Mouse (Mus musculus) CH12.LX (cell line): ENCODE results near the gene Mcts2.

Experiments
- CTCF ChIP-seq, 2 experiments: IDR thresholded peaks in 1 of 2; conservative IDR thresholded peaks in 1 of 2; 2 replicates each; pipeline ENCODE4 v1.5.1; 2011 to 2012; ENCODE audit warnings: low read depth in 2 of 2, low read length in 2 of 2, improper control_type of control experiment in 1 of 2, inconsistent platforms in 1 of 2, mild to moderate bottlenecking in 1 of 2, moderate library complexity in 1 of 2
- EP300 ChIP-seq: IDR thresholded peaks from 2 replicates; pipeline ENCODE4 v1.6.1; 2011; ENCODE audit warnings: low read length, improper control_type of control experiment
- MXI1 ChIP-seq: IDR thresholded peaks from 2 replicates; pipeline ENCODE4 v1.6.1; 2011; ENCODE audit warnings: mild to moderate bottlenecking, low read depth, low read length, improper control_type of control experiment
- NELFE ChIP-seq: IDR thresholded peaks from 2 replicates; pipeline ENCODE4 v1.6.1; 2011; ENCODE audit warnings: low read depth, low read length, improper control_type of control experiment
- NRF1 ChIP-seq: IDR thresholded peaks from 2 replicates; pipeline ENCODE4 v1.6.1; 2014; ENCODE audit warnings: low read depth, mild to moderate bottlenecking, inconsistent platforms, low read length, improper control_type of control experiment, moderate library complexity
- POLR2A ChIP-seq: IDR thresholded peaks from 2 replicates; pipeline ENCODE4 v1.6.1; 2011; ENCODE audit warnings: low read depth, mild to moderate bottlenecking, improper control_type of control experiment, low read length
- USF2 ChIP-seq: conservative IDR thresholded peaks from 2 replicates; pipeline ENCODE4 v1.6.1; 2011; ENCODE audit warnings: low read depth, low read length, improper control_type of control experiment
- ZC3H11A ChIP-seq: IDR thresholded peaks from 2 replicates; pipeline ENCODE4 v1.6.1; 2012; ENCODE audit warnings: low read depth, mild to moderate bottlenecking, inconsistent platforms, low read length, improper control_type of control experiment
- ZMIZ1 ChIP-seq: IDR thresholded peaks from 2 replicates; pipeline ENCODE4 v1.6.1; 2012; ENCODE audit warnings: low read depth, mild to moderate bottlenecking, inconsistent platforms, low read length, improper control_type of control experiment
- ZNF384 ChIP-seq: IDR thresholded peaks from 2 replicates; pipeline ENCODE4 v1.6.1; 2012; ENCODE audit warnings: low read depth, low read length, improper control_type of control experiment, inconsistent platforms

DNA sequence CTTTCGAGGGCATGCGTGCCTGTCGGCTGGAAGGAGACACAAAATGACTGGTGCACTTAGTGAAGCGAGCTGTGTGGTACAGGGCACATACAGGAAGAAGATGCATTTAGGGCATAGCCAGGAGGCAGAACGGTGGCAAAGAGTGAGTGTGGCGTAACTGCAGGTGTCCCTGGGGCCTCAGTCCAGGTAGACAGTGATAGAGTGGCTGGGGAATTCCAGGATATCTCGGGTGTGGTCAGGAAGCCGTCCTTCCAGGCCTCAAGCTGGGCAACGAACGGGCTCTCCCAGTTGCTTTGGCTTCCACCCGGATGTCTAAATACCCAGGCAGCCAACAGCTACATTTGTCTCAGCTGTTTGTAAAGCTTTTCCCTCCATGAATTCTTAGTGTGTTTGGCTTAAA lies 12.7 kb upstream of the Mcts2 start:
- TF ChIP-seq EP300 (no peak), USF2 (no peak), POLR2A (no peak), NELFE (no peak), ZNF384 (no peak), ZMIZ1 (no peak), CTCF (conservative IDR thresholded peaks at IDR 0.05 in 1 of 2, IDR thresholded peaks at IDR 0.05 in 1 of 2; ENCODE audit: low read depth in 2 of 2, low read length in 2 of 2) (no peak), ZC3H11A (no peak), MXI1 (no peak), NRF1 (no peak)
